Mouse (Mus musculus) heart, adult 18-20 months (tissue): ENCODE data around the gene Zfp791. TPM values are rescaled to one million over a fixed set of nuclear protein-coding genes. Genes with fewer than 3 reads are reported as not detected.
"Not testable (repeated sequence)": the region's sequence is repeated elsewhere in the genome, so short reads cannot be mapped to it uniquely, and the experiment has no call there.

Source experiments
- DNase-seq, 2 experiments: peaks; one replicate each; pipeline ENCODE4 v3.0.0; 2021 to 2022; ENCODE audit warnings: mixed read lengths in 1 of 2
- long read RNA-seq, 2 experiments: library from polyadenylated mRNA; stranded (forward); transcript quantifications; one replicate each; pipeline ENCODE4 v2.0.0; 2021
- total RNA-seq, 2 experiments: library from RNA; stranded (reverse); gene quantifications; 2 replicates each; pipeline ENCODE4 v1.2.3; 2021

Zfp791 gene
- total RNA-seq, result 1 to 10 TPM; 1.7 to 2.4 TPM
- long read RNA-seq, experiment 1, result 0 reads
- long read RNA-seq, experiment 2, result 0 reads

DNA sequence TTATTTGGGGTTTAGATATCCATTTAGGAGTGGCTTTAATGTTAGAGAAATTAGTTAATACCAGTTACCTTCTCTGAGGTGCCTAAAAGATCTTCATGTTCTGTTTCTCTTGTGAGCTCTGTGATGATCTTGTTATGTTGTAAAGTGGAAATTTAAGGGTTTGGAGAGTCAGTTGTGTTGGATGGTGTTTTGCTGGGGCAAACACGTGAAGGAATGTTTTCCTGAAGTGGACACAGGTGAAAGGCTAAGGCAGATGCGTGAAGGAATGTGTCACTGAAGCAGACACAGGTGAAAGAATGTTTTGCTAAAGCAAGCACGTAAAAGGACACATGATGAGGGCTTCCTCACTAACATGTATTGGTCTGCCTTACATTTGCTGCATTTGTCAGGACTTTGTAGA lies at the start of gene Zfp791:
Gene Zfp791, minus strand, starts transcription at position 101 of the 400 bp plus-strand sequence.
- DNase-seq, result no peak

DNA sequence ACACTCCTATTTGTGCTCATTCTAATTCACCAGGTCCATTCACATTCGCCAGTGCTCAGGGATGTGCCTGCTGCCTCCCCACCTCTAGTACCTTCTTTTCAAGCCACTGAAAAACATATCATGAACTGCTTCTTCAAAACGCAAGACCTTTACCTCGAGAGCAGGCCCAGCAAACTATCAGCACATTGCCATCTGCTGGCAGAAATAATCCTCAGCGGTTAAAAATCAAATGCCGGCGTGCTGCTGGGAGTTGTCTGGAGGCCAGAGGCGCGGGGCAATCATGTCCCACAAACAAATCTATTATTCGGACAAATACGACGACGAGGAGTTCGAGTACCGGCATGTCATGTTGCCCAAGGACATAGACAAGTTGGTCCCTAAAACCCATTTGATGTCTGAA lies 48.4 kb upstream of the Zfp791 start:
- DNase-seq, result peak; percentile 45 to 56

DNA sequence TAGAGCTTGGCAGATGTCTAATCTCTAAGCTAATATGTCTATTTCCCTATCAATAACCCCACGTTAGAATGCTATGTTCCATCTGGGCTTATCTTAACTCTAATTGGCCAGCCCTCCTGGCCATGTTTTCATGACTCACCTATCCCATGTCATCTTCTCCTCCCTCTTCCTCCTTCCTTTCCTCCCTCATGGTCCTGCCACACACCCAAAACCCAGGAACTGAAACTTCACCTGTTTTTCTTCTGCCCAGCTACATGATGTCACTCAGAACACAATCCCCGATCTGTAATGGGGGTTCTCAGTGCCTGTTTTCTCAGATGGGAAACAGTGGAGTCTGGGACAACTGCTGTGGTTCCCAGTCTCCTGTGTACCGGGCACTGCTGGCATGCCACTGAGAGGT lies 28.7 kb upstream of the Zfp791 start, which contains the start of gene Cks1brt:
Gene Cks1brt, plus strand, starts transcription at position 301 of the 400 bp plus-strand sequence.
- no peak for DNase-seq

DNA sequence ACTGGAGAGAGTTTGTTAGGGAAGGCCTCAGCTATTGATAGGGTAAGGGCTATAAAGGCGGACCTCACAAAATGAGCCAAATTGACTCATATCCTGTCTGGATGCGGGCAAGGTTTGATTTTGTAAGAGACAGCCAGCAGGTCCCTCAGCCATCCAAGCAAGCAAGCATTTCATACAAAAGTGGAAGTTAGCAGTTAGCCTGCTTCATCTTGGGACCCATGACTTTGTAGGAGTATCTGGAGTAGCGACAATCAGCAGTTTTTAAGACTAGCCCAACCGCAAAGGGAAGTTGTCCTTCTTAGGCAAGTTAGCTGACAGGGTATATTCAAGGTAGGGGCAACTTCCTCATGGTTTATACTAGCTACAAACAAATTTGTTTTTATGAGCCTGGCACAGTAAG lies 19.6 kb upstream of the Zfp791 start:
- peak; percentile 9 to 60 for DNase-seq

DNA sequence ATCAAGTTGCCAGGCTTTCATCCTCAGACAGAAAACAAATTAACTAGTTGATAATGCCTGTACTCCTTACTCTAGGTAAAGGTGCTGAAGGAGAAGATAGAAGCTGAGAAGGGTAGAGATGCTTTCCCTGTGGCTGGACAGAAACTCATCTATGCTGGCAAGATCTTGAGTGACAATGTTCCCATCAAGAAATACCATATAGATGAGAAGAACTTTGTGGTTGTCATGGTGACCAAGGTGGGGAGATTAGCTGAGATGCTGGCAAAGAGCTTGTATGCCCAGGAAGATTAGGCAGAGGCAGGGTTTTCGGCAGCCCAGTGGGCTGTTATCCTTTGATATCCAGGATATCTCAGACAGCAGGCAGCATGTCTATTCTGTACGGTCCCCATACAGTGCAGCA lies 12.8 kb upstream of the Zfp791 start:
- DNase-seq, result not testable (repeated sequence)

DNA sequence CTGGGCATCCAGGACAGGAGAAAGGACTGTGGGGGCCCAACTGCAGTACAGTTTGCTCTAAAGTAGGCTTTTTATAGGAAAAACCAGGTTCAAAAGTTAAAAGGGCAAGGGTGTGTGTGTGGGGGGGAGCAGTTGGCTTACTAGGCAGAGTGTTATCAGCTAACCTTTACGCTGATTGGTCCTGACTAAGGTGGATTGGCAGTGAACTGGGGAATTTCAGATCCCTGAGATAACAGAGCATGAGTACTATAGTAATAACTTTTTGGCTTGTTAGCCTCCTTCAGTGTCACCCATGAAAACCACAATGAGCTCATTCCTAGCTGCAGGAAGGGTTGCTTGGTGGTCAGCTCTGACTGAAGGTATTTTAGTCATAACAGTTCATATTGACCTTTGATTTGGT lies 9.4 kb upstream of the Zfp791 start:
- no peak for DNase-seq

DNA sequence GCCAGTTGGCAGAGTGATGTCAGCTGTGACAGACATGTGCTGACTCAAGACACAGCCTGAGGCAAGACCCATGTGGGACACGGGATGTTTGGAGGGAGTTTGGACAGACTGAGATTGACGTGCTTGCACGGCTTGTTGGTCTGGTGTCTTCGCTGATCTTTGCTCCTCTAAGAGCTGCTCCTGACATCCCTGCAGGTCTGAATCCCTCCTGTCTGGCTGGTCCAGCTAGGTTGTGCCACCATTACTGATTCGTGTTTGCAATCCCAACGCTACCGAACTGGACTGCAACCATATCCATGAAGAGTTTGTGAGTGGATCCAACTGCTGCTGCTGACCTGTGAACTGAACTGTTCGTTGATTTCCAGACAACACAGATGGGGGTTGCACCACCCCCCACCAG lies 796 bp upstream of the Zfp791 start:
- DNase-seq, result no peak

DNA sequence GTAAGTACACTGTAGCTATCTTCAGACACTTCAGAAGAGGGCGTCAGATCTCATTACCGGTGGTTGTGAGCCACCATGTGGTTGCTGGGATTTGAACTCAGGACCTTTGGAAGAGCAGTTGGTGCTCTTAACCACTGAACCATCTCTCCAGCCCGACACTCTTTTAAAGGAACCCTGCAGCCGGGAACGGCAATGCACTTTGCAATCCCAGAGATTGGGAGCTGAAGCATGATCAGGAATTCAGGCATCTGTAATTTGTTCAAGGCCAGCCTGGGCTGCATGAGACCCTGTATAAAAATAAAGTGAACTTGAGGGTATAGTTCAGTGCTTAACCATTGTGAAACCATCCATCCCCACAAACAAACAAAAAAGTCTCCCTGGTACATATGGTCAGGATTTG lies 2.6 kb downstream of the Zfp791 start:
- not testable (repeated sequence) for DNase-seq

DNA sequence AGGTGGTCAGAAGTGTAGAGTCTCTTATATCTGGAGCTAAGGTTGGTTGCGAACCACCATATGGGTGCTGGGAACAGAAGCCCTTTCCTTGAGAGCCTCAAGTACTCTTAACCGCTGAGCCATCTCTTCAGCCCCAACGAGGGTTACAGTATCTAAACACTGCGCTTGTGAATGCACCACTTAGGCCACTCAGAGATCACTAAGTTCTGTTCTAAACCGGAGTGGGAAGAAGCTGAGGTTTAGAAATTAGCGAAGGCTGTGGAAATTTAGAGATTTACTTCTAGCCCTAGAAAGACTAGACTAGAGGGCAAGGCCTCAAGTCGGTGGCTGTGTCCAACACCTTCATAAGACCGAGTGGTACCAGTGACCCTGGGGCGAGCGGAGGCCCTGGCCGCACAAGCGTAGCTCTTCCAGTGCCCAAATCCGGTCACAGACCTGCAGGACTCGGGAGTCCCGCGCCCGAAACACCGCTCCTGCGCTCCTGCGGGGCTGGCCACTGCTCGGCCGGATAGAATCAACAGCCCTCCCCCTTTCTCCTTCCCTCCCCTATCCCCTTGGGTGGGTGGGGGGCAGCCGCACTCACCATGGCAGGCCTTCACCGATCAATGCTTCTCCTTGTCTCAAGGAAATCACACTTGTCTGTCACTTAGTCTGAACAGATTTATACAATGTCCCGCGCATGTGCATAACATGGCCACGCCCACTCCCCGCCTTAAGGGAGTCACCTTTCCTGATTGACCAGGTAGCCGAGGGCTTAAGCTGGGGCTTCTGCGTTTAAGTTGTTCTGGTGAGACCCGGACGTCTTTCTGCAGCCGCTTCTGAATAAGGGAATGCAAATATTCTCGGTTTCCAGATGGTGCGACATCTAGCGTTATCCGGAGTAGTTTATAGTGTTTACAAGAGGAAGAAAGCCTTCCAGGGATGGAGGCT lies 3.6 kb downstream of the Zfp791 start:
- DNase-seq, result peak; percentile 86 to 92

DNA sequence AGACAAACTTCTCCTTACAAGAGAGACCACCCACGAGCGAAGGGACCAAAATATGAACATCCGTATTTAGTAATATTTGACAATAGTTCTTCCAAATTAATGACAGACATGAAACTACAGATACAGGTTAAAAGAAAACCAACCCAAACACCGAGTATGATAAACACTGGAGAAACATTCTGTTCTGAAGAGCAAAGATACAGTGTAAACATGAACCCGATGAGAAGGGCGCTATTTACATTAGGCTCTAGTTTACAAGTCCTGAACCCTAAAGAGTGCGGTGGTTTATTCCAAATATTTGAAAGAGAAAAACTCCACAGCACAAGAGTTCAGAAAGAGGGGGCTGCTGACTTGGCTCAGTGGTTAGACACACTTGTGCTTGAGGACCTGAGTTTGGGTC lies 5.9 kb downstream of the Zfp791 start:
- DNase-seq, result no peak

DNA sequence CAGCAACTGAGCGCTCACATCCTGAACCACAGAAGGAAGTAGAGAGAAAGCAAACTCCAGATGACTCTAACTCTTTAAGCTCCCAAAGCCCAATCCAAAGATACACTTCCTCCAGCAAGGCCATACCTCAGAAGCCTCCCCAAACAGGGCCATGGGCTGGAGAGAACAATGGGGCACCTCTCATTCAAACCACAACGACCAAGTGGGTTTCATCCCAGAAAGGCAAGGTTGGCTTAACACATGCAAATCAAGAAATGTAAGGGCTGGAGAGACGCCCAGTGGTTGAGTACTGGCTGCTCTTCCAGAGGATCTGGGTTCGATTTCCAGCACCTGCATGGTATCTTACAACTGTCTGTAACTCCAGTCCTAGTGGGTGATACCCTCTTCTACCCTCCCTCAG lies 7.4 kb downstream of the Zfp791 start:
- DNase-seq, result no peak

DNA sequence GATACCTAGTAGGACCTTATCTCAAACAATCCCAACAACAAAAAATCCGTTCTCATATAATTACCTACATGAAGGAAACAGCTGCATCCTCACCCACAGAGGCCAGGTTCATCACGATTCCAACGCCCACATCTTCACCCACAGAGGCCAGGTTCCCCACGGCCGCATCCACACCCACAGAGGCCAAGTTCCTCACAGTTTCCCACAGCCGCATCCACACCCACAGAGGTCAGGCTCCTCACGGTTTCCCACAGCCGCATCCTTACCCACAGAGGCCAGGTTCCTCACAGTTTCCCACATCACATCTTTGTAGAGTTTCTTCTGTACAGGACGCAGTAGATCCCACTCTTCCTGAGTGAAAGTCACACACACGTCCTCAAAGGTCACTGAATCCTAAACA lies 9.7 kb downstream of the Zfp791 start:
- DNase-seq, result no peak

DNA sequence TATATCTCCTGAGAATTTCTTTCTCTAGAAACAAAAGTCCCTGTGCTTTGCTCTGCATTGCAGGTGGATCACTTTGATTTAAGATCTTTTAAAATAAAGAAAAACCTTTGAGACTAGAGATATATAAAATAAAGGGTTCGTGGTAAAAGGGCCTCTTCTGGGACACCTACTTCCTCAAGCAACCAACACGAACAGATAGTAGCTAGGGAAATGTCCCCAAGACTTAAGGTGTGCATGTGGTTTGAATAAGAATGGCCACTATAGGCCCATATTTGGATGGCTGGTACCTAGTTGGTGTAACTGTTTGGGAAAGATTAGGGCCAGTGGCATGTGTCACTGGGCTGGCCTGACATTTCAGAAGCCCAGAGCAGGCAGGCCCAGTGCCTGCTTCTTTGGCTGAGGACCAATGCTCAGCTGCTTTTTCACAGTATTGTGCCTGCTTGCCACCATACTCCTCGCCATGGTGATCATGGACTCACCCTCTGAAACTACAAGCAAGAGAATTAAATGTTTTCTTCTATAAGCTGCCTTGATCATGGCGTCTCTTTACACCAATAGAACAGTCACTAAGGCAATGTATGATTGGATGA lies 22.7 kb downstream of the Zfp791 start:
- DNase-seq, result no peak

DNA sequence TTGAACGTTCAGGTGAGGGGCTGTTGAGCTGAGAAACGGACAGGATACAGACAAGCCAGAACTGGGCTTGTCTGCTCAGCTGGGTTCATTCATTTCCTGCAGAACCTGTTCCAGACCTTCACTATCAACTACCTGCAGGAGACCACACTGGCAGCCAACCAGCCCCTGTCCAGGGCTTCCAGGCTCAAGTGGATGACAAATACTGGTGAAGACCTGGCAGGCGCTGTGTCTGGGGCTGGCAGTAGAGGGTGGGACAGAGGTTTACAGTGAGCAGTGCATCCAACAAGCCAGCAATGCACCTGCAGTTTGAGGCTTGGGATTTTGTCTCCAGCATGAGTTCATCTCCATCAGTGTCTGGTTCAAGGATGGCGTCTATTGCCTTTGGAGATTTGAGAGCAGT lies 26.0 kb downstream of the Zfp791 start:
- no peak for DNase-seq

DNA sequence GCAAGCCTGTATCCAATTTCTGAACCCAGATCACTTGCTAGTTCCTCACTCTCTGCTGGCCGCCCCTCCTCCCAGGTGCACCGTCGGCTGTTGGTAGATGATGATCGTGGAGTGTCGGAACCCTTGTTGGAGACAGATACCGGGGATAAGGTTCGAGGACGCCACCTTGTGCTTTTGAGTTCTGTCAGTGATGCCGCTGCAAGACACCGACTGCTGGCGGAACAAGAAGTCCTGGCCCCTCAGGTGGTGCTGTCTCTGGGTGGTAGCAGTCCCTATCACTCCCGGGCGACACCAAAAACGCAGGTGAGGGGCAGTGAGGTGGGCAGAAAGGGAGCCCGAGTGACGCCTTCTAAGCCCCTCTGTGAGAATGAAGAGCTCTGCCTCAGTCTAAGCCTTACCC lies 26.7 kb downstream of the Zfp791 start:
- DNase-seq, result no peak

DNA sequence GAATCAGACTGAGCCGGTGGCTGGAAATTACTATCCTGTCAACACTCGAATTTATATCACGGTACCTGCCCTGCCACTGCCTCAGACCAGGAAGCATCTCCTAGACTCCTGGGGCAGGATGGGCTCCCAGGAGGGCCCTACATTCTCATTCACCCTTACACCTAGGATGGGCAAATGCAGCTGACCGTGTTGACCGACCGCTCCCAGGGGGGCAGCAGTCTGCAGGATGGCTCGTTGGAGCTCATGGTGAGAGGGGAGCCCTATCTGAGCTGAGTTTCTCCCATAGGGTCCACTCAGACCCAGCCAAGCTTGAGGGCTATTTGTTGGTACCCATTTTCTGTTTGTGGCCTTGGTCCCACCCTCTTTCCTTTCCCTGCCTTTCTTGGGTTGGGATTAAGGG lies 27.3 kb downstream of the Zfp791 start:
- no peak for DNase-seq

DNA sequence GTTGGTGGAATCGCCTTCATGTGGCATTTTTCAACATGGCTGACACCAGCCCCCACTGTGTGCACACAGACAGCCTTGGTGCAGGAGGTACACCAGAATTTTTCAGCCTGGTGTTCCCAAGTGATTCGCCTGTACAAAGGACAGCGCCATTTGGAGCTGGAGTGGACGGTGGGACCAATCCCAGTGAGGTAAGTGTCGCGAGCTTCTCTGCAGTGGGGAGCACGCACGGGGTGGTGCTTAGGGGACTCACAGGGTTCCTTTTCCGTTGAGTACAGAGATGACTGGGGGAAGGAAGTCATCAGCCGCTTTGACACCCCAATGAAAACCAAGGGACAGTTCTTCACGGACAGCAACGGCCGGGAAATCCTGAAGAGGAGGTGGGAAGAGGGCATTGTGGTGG lies 27.8 kb downstream of the Zfp791 start:
- DNase-seq, result no peak

DNA sequence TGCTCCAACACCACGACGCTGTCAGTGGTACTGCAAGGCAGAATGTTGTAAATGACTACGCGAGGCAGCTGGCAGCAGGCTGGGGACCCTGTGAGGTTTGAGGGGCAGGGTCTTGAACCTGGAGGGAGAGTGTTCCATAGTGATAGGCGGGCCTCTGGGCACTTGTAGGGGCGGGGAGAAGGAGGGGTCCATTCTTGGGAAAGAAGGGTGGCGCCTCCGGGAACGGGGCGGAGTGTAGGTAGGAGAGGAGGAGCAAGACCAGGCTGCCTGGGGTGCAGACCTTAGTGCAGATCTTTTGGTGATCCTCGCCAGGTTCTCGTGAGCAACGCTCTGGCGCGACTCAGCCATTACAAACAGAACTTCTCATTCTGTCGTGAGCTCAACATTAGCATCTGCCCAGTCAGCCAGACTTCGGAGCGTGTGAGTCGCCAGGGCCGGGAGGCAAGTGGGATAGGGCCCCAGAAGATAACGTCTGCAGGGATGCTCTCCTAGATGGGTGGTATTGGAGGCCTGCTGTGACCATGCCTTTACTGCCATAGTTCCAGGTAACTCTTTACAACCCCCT lies 31.3 kb downstream of the Zfp791 start:
- DNase-seq, result no peak

DNA sequence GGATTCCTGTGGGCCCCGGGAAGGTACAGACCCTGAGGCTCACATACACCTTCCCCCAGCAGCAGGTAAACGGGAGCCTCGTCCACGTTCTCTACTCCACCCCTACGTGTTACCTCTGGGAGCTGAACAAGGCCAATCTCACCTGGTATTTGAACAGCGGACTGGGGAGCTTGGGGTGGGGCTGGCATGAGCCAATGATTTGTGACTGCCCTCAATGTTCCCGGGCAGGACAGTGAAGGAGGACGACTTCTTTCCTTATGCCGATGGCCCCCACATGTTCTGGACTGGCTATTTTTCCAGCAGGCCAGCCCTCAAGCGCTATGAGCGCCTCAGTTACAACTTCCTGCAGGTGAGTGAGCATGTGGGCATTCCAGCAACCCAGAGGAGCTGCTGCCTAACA lies 32.0 kb downstream of the Zfp791 start:
- DNase-seq, result no peak

DNA sequence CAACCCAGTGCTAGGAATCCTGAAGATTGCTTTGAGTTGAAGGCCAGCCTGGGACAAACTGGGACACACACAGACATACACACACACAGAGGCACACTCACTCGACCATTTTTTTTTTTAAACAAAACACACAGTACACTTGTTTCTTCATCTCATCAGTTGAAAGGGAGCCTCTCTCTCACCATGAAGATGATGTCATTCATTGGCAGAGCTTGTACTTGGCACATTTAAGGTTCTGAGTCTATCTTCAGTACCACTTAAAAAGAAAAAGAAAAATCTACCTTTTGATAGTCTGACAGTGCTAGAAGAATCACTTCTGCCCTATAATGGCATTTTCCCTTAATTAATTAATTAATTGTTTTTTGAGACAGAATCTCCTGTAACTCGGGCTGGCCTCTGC lies 34.1 kb downstream of the Zfp791 start:
- no peak for DNase-seq

DNA sequence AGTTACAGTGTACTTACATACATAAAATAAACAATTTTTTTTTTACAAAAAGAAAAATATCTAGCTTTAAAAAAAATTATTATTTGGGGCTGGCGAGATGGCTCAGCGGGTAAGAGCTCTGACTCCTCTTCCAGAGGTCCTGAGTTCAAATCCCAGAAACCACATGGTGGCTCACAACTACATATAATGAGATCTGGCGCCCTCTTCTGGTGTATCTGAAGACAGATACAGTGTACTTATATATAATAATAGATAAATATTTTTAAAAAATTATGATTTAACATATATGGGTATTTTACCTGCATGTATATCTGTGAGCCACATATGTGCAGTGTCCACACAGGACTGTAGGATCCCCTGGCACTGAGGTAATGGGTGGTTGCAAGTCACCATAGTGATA lies 36.7 kb downstream of the Zfp791 start:
- DNase-seq, result no peak

DNA sequence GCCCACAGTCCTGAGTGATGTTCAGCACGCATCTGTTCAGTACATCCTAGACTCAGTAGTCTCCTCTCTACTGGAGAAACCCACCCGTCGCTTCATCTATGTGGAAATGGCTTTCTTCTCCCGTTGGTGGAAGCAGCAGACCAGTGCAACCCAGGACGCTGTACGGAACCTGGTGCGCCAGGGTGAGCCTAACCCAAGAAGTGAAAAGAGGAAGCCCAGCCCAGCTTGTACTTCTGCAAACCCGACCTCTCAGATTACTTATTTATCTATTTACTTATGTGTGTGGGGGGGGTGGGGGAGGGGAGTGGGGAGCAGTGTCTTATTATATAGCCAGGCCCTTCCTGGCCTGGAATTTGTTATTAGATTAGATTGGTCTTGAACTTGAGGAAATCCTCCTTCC lies 38.3 kb downstream of the Zfp791 start:
- peak in 1 of 2 experiments; percentile 41 for DNase-seq

DNA sequence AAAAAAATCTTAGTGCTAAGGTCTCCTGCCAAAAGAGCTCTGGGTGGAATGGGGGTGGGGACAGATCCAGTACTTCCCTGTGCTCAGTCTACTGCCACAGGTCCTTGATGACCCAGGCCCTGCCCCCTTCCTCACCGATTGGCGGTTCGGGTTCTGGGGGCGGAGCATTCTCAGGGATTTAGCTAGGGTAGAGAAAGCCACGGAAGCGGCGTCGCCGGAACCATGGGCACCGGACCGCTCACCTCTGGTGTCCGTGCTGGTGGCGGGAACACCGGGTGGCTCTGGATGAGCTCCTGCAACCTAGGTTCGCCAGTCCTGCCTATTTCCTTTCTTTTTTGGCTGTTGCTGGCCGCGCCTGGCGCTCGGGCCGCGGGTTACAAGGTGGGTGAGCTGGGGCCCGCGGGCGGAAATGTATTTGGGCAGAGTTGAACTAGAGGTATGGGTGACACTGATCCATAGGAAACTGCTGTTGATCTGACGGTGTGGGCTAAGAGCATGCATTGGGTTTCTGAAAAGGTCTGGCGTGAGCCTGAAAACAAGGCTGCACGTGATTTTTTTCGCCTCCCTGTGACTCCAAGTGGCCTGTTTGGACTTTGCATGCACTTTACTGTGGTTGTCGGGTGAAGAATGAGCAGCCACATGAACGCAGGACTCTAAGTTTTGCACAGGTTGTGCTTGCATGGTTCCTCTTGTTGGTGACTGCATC lies 39.6 kb downstream of the Zfp791 start, which contains the start of gene Man2b1:
Gene Man2b1, plus strand, starts transcription at position 163 of the 706 bp plus-strand sequence.
- peak; percentile 93 to 95 for DNase-seq
